Mouse (Mus musculus) liver, embryonic 14.5 days (tissue): Measurements from ENCODE around the gene Hdc.

Experiments
- CTCF ChIP-seq: IDR thresholded peaks from 2 replicates; pipeline ENCODE4 v1.5.1; 2016; ENCODE audit warnings: antibody characterized with exemption, low read depth, control low read depth
- EP300 ChIP-seq: IDR thresholded peaks from 2 replicates; pipeline ENCODE4 v1.6.1; 2016; ENCODE audit warnings: antibody characterized with exemption, low read depth

DNA sequence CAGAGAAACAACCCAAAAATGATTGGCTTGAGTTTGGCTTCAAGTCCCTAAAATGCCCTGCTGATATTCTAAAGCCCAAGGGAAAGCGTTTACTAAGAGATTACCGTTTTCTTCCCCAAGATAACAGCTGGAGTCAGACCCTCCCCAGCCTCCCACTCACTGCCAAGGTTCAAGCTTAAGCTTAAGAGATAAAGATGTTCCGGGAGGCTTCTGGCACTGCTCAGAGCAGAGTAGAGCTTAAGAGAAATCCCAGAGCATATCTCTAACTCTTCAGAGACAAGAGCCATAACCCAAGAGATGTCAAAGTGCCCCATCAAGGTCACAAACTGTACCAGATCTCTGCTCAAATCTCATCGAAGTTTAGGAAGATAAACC lies 12.4 kb downstream of the Hdc start:
- TF ChIP-seq CTCF (no peak), EP300 (no peak)
